ENCODE assay signal across 8 mouse cellular contexts in the genomic region with DNA sequence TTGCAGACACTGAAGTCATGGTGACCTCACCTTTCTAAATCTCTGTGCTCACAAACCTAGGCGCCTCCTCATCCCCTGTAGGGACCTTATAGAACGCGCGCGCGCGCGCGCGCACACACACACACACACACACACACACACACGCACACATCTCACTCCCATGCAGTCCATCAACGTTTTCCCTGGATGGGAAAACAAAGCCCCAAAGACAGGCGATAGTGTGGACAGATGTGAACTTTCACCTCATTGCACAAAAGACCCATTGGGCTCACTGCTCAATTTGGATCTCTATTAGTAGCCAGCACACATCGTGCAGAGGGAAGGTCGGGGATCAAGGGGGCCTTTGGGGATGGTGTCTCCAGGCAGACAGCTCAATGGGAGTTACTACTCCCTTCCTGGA. TPM values are rescaled to one million over a fixed set of nuclear protein-coding genes. Genes with fewer than 3 reads are reported as not detected.
A peak's percentile ranks its signal among the peaks of the same experiment; 100 is the strongest.
DNase-seq lines count a peak whose midpoint lies in the region; ATAC-seq lines count a peak whose summit lies in the region.

No protein-coding gene starts in this region.

- H3K4me1 ChIP-seq in liver, embryonic 11.5 days (replicated peaks; ENCODE audit: control insufficient read depth, insufficient read depth, low read length) = peaks cover 6% of the 10 kb centered on the region; the same call in 1 of the 2 replicates
- H3K4me1 ChIP-seq in forebrain, embryonic 14.5 days (ENCODE audit: control insufficient read depth, insufficient read depth, low read length) = peaks cover 32% of the 10 kb centered on the region
- H3K4me1 ChIP-seq in limb, embryonic 15.5 days = peaks cover 52% of the 10 kb centered on the region

- 7% methylated on average over 15 of the region's 15 CpGs for WGBS in liver, embryonic 11.5 days
- WGBS in forebrain, embryonic 14.5 days = 6% methylated on average over 15 of the region's 15 CpGs
- WGBS in limb, embryonic 15.5 days = 8% methylated on average over 15 of the region's 15 CpGs

- no peak for DNase-seq in liver, embryonic 11.5 days (ENCODE audit: low spot score)
- DNase-seq in liver = no peak
- peak; percentile 62 for DNase-seq in forebrain, embryonic 14.5 days (ENCODE audit: low spot score)
- DNase-seq in retina, embryonic 14.5 days (ENCODE audit: low spot score) = peak; percentile 60
- DNase-seq in spleen, postnatal 10 days (ENCODE audit: low spot score in 2 of 2) = no peak
- no peak for DNase-seq in T-cell, adult 2 months (ENCODE audit: low spot score)

- H3K36me3 ChIP-seq in liver, embryonic 11.5 days (ENCODE audit: control insufficient read depth, insufficient read depth, low read length) = no peaks in the 10 kb centered on the region
- H3K36me3 ChIP-seq in forebrain, embryonic 14.5 days (ENCODE audit: control insufficient read depth, insufficient read depth, low read length) = no peaks in the 10 kb centered on the region
- H3K36me3 ChIP-seq in limb, embryonic 15.5 days = no peaks in the 10 kb centered on the region

- no peak overlapping the region for H3K27ac ChIP-seq in liver, embryonic 11.5 days (ENCODE audit: low read depth, low read length)
- H3K27ac ChIP-seq in forebrain, embryonic 14.5 days (ENCODE audit: low read depth, low read length) = peak overlapping the region; percentile 94
- H3K27ac ChIP-seq in limb, embryonic 15.5 days = peak overlapping the region; percentile 54; the same call in 1 of the 2 replicates

- peaks cover 30% of the 10 kb centered on the region for H3K27me3 ChIP-seq in liver, embryonic 11.5 days (replicated peaks; ENCODE audit: control insufficient read depth, insufficient read depth, low read length)
- H3K27me3 ChIP-seq in forebrain, embryonic 14.5 days (replicated peaks; ENCODE audit: control insufficient read depth, insufficient read depth, low read length) = no peaks in the 10 kb centered on the region
- H3K27me3 ChIP-seq in limb, embryonic 15.5 days = no peaks in the 10 kb centered on the region

- ATAC-seq in liver, embryonic 11.5 days (replicated peaks; ENCODE audit: low FRiP score) = no peak
- no peak for ATAC-seq in forebrain, embryonic 14.5 days
- no peak for ATAC-seq in limb, embryonic 15.5 days (ENCODE audit: insufficient number of reproducible peaks, low FRiP score, low TSS enrichment, low read depth)
- no peak for ATAC-seq in inflammation-experienced regulatory T-cells, adult 6 months

- H3K9me3 ChIP-seq in liver, embryonic 11.5 days (ENCODE audit: control insufficient read depth, low read length) = no peaks in the 10 kb centered on the region
- H3K9me3 ChIP-seq in forebrain, embryonic 14.5 days (replicated peaks; ENCODE audit: control insufficient read depth, low read length) = no peaks in the 10 kb centered on the region
- no peaks in the 10 kb centered on the region for H3K9me3 ChIP-seq in limb, embryonic 15.5 days

- H3K4me3 ChIP-seq in liver, embryonic 11.5 days (ENCODE audit: low read depth, low read length) = peak overlapping the region; percentile 53
- peak overlapping the region; percentile 46 for H3K4me3 ChIP-seq in forebrain, embryonic 14.5 days (ENCODE audit: low read depth, low read length)
- peak overlapping the region; percentile 48 for H3K4me3 ChIP-seq in limb, embryonic 15.5 days

- H3K9ac ChIP-seq in liver, embryonic 11.5 days (ENCODE audit: low read depth, low read length) = no peak overlapping the region
- H3K9ac ChIP-seq in forebrain, embryonic 14.5 days (ENCODE audit: low read length) = peak overlapping the region; percentile 73
- H3K9ac ChIP-seq in limb, embryonic 15.5 days = no peak overlapping the region

- peak overlapping the region; percentile 89 for H3K4me2 ChIP-seq in liver, embryonic 11.5 days
- H3K4me2 ChIP-seq in forebrain, embryonic 14.5 days (ENCODE audit: low read length) = peak overlapping the region; percentile 63
- peak overlapping the region; percentile 96 for H3K4me2 ChIP-seq in limb, embryonic 15.5 days

RNA-seq across cellular contexts. Expression of a gene that starts 25.6 kb away (rescaled TPM):
- polyA plus RNA-seq in liver, embryonic 11.5 days (2014; fragmentation: Nextera tagmentation; extraction: Ambion mirVana) = 17.4 and 18.8 TPM in 2 replicates
- polyA plus RNA-seq in forebrain, embryonic 14.5 days (2014; fragmentation: Nextera tagmentation; extraction: Ambion mirVana) = 30.4 and 44.0 TPM in 2 replicates
- 60.7 and 61.5 TPM in 2 replicates for polyA plus RNA-seq in limb, embryonic 15.5 days (2015; fragmentation: Nextera tagmentation; extraction: Ambion mirVana)
- polyA plus RNA-seq in inflammation-experienced regulatory T-cells, adult 6 months (2017; shearing (Covaris generic)) = under 1 TPM in 1 of 3 experiments, not detected in 2; 0.21 TPM

Comparison
In these comparisons a context has a peak if more than half of its experiments do, and no peak if none do; other contexts are left out.
1. DNase-seq: peak in forebrain, embryonic 14.5 days (single experiment) and retina, embryonic 14.5 days (single experiment); none in liver, embryonic 11.5 days (single experiment), liver (single experiment), spleen, postnatal 10 days (0 of 2) and T-cell, adult 2 months (single experiment).
2. RNA of a gene that starts 25.6 kb away (polyA plus RNA-seq): 60.7 to 61.5 TPM in limb, embryonic 15.5 days, 30.4 to 44.0 TPM in forebrain, embryonic 14.5 days and 17.4 to 18.8 TPM in liver, embryonic 11.5 days; 0.21 TPM in inflammation-experienced regulatory T-cells, adult 6 months; every median in the first group is over 10 times any median in the second.
3. Peak in every context shown above with its lines, with median percentiles within 50 percentile points of each other: H3K4me2 ChIP-seq and H3K4me3 ChIP-seq.